Mouse (Mus musculus): ENCODE measurements around the gene Gas7. TPM values are rescaled to one million over a fixed set of nuclear protein-coding genes. Genes with fewer than 3 reads are reported as not detected.

Gene Gas7
- polyA plus RNA-seq, 1 experiment from 2014 or later, result 26.6 TPM

Other genes with a start within 250 kb of the Gas7 start
- gene Myh4, start 217.4 kb upstream of the Gas7 start, polyA plus RNA-seq (2015; fragmentation: Nextera tagmentation; extraction: Ambion mirVana), result 0.04 TPM in 1 of 2 replicates, not detected in the other
- 1.8 TPM in 2 replicates for gene Myh8, start 178.3 kb upstream of the Gas7 start, polyA plus RNA-seq (2015; fragmentation: Nextera tagmentation; extraction: Ambion mirVana)
- 0.14 and 0.21 TPM in 2 replicates for gene Myh13, start 133.8 kb upstream of the Gas7 start, polyA plus RNA-seq (2015; fragmentation: Nextera tagmentation; extraction: Ambion mirVana)
- not detected in 2 replicates for gene Rcvrn, start 239.9 kb downstream of the Gas7 start, polyA plus RNA-seq (2015; fragmentation: Nextera tagmentation; extraction: Ambion mirVana)